Mouse (Mus musculus) adrenal gland, adult (tissue): ENCODE measurements around the gene Prickle4.
"Not testable (repeated sequence)": the region's sequence is repeated elsewhere in the genome, so short reads cannot be mapped to it uniquely, and the experiment has no call there.

ENCODE experiments used
- DNase-seq, 2 experiments: peaks; one replicate each; pipeline ENCODE4 v3.0.0; 2022 to 2023; ENCODE audit warnings: low spot score in 1 of 2; ENCODE audit not compliant: inconsistent age in 2 of 2

The Prickle4 gene

GRCm38 (mm10) chr17:47672311-47673111 is 22.0 kb downstream of the Prickle4 start:
- peak; percentile 78 to 87 for DNase-seq

- no peak for DNase-seq
Observed at GRCm38 (mm10) chr17:47671988-47672310, 22.6 kb downstream of the Prickle4 start.

- DNase-seq: no peak
Observed at GRCm38 (mm10) chr17:47669166-47669565, 25.4 kb downstream of the Prickle4 start.

- no peak for DNase-seq
Observed at GRCm38 (mm10) chr17:47664474-47664873, 30.1 kb downstream of the Prickle4 start.

GRCm38 (mm10) chr17:47663009-47663713 is 31.4 kb downstream of the Prickle4 start:
- no peak for DNase-seq

GRCm38 (mm10) chr17:47658741-47659243 is 35.7 kb downstream of the Prickle4 start:
- DNase-seq: no peak

GRCm38 (mm10) chr17:47657901-47658300 is 36.6 kb downstream of the Prickle4 start:
- no peak for DNase-seq

GRCm38 (mm10) chr17:47655697-47656096 is 38.8 kb downstream of the Prickle4 start:
- DNase-seq: no peak

GRCm38 (mm10) chr17:47654346-47654745 is 40.2 kb downstream of the Prickle4 start:
- not testable (repeated sequence) for DNase-seq

- no peak for DNase-seq
Observed at GRCm38 (mm10) chr17:47651953-47652352, 42.6 kb downstream of the Prickle4 start.

GRCm38 (mm10) chr17:47648966-47649365 is 45.6 kb downstream of the Prickle4 start:
- DNase-seq: no peak

GRCm38 (mm10) chr17:47646683-47647082 is 47.9 kb downstream of the Prickle4 start:
- DNase-seq: peak; percentile 53 to 85

- peak in 1 of 2 experiments; percentile 36 for DNase-seq
Observed at GRCm38 (mm10) chr17:47642992-47643391, 51.5 kb downstream of the Prickle4 start.
